8 mouse cellular contexts compared by ENCODE assay signal in genomic region chr14:120295355-120296220, GRCm38 (mm10). TPM values are rescaled to one million over a fixed set of nuclear protein-coding genes. Genes with fewer than 3 reads are reported as not detected.
DNase-seq lines count a peak whose midpoint lies in the region; ATAC-seq and TF ChIP-seq lines count a peak whose summit lies in the region.

No protein-coding gene starts in this region.

- intact Hi-C loops in heart, adult 2 months (cut with DNase I): loop anchor here (1.0 to 2.0 kb wide), 3 partner anchors 18 to 57 kb away; no protein-coding TSS in a partner anchor

- peak overlapping the region; percentile 43 for H3K4me2 ChIP-seq in kidney, embryonic 16.5 days (replicated peaks; ENCODE audit: low read depth, low read length)

- 42% methylated on average over 13 of the region's 13 CpGs for WGBS in heart, adult 2 months
- 74% methylated on average over 13 of the region's 13 CpGs for WGBS in kidney, embryonic 16.5 days

- in situ Hi-C loops in ES-E14 (cut with MboI; ENCODE audit: low sequenced_read_pairs in 2 of 2, unreplicated experiment in 2 of 2): no loop called here

- no peak for TF ChIP-seq POLR2A in heart, adult 2 months (IDR thresholded peaks at IDR 0.05; ENCODE audit: insufficient read depth, low read depth, low read length)

- no peaks in the 10 kb centered on the region for H3K27me3 ChIP-seq in heart, adult 2 months (ENCODE audit: control insufficient read depth, insufficient read depth, low read length)
- H3K27me3 ChIP-seq in kidney, embryonic 16.5 days (ENCODE audit: insufficient read depth, low read length): no peaks in the 10 kb centered on the region

- peak; percentile 82; the same call in 1 of the 2 replicates for TF ChIP-seq EP300 in heart, adult 2 months (IDR thresholded peaks at IDR 0.05; ENCODE audit: insufficient read depth, low read depth, low read length)

- ATAC-seq in kidney, embryonic 16.5 days (ENCODE audit: low FRiP score, low TSS enrichment): peak; percentile 18

- H3K4me3 ChIP-seq in heart, adult 2 months: peak overlapping the region; percentile 28
- H3K4me3 ChIP-seq in ES-E14 (ENCODE audit: insufficient read depth in 1 of 2, low read depth in 1 of 2, low read length in 2 of 2, poor library complexity in 1 of 2, severe bottlenecking in 1 of 2): no peak overlapping the region
- no peak overlapping the region for H3K4me3 ChIP-seq in kidney, embryonic 16.5 days (ENCODE audit: low read length)

- peaks cover 60% of the 10 kb centered on the region for H3K36me3 ChIP-seq in heart, adult 2 months (ENCODE audit: control insufficient read depth, insufficient read depth, low read length)
- H3K36me3 ChIP-seq in ES-E14 (ENCODE audit: control insufficient read depth, insufficient read depth, low read length, poor library complexity, severe bottlenecking): no peaks in the 10 kb centered on the region
- no peaks in the 10 kb centered on the region; the same call in 1 of the 2 replicates for H3K36me3 ChIP-seq in kidney, embryonic 16.5 days (ENCODE audit: insufficient read depth, low read length)

- peak overlapping the region; percentile 90 for H3K27ac ChIP-seq in heart, adult 2 months
- no peak overlapping the region for H3K27ac ChIP-seq in ES-E14 (ENCODE audit: insufficient read depth, low read depth, low read length, poor library complexity, severe bottlenecking)
- peak overlapping the region; percentile 93 for H3K27ac ChIP-seq in kidney, embryonic 16.5 days (ENCODE audit: low read length)

- H3K79me2 ChIP-seq in heart, adult 2 months (replicated peaks; ENCODE audit: control insufficient read depth, insufficient read depth, low read length): peaks cover 13% of the 10 kb centered on the region

- H3K9me3 ChIP-seq in ES-E14 (ENCODE audit: control insufficient read depth, insufficient read depth, low read depth, low read length): no peaks in the 10 kb centered on the region
- H3K9me3 ChIP-seq in kidney, embryonic 16.5 days (ENCODE audit: low read length): no peaks in the 10 kb centered on the region

- no peak for TF ChIP-seq CTCF in heart, adult 2 months (IDR thresholded peaks at IDR 0.05)

- H3K9ac ChIP-seq in heart, adult 2 months (ENCODE audit: low read depth, low read length): peak overlapping the region; percentile 7; the same call in 1 of the 2 replicates
- peak overlapping the region; percentile 26; the same call in 1 of the 2 replicates for H3K9ac ChIP-seq in ES-E14 (ENCODE audit: insufficient read depth, low read depth, low read length, poor library complexity, severe bottlenecking)
- H3K9ac ChIP-seq in kidney, embryonic 16.5 days (replicated peaks; ENCODE audit: low read length): peak overlapping the region; percentile 58; the same call in 1 of the 2 replicates

- peaks cover 52% of the 10 kb centered on the region for H3K4me1 ChIP-seq in heart, adult 2 months (ENCODE audit: control insufficient read depth, insufficient read depth, low read length)
- peaks cover 4 to 15% of the 10 kb centered on the region in 2 experiments for H3K4me1 ChIP-seq in ES-E14 (ENCODE audit: control insufficient read depth in 2 of 2, insufficient read depth in 2 of 2, low read length in 2 of 2, poor library complexity in 1 of 2)
- H3K4me1 ChIP-seq in kidney, embryonic 16.5 days (ENCODE audit: insufficient read depth, low read length): peaks cover 71% of the 10 kb centered on the region

- DNase-seq in heart, adult 2 months: peak; percentile 56 to 72
- DNase-seq in heart, postnatal 4 days: no peak
- DNase-seq in ES-E14 (ENCODE audit: low read depth, low spot score): no peak
- DNase-seq in cerebellum, postnatal 36 days: peak; percentile 59 to 69
- no peak for DNase-seq in embryo, embryonic 9.5 days (ENCODE audit: extremely low spot score)
- DNase-seq in frontal cortex, postnatal 36 days (ENCODE audit: low spot score in 2 of 2): no peak
- DNase-seq in urinary bladder, adult 2 months (ENCODE audit: low spot score): no peak

TF ChIP-seq in ES-E14, 5 proteins besides CTCF, POLR2A, EP300 and RAD21:
- TF ChIP-seq HCFC1 (IDR thresholded peaks at IDR 0.05; ENCODE audit: borderline replicate concordance, insufficient read depth, low read length): no peak
- no peak for TF ChIP-seq MAFK (IDR thresholded peaks at IDR 0.05; ENCODE audit: insufficient read depth, low read depth, low read length)
- no peak for TF ChIP-seq CHD2 (IDR thresholded peaks at IDR 0.05; ENCODE audit: low read depth, low read length)
- TF ChIP-seq ZC3H11A (IDR thresholded peaks at IDR 0.05; ENCODE audit: borderline replicate concordance, low read depth, low read length): no peak
- TF ChIP-seq ZNF384 (IDR thresholded peaks at IDR 0.05; ENCODE audit: low read depth, low read length): no peak

RNA-seq across cellular contexts. Expression of gene Mbnl2, which starts 20.1 kb away (rescaled TPM):
- 100 to 1,000 TPM; 221 to 258 TPM for total RNA-seq in heart, adult 2 months (2021)
- 91.1 and 133 TPM in 2 replicates for polyA plus RNA-seq in heart, adult 2 months (2012; rRNA removed)
- total RNA-seq in heart, postnatal 4 days (2021): 100 to 1,000 TPM; 193 TPM
- total RNA-seq in ES-E14 (2012; rRNA removed): 33.4 and 35.4 TPM in 2 replicates
- 103 and 106 TPM in 2 replicates for polyA plus RNA-seq in kidney, embryonic 16.5 days (2015; fragmentation: Nextera tagmentation; extraction: Ambion mirVana)
- 161 and 178 TPM in 2 replicates for polyA plus RNA-seq in urinary bladder, adult 2 months (2012; rRNA removed)

Comparison
In these comparisons a context has a peak if more than half of its experiments do, and no peak if none do; other contexts are left out.
1. DNase-seq: peak in heart, adult 2 months (2 of 2) and cerebellum, postnatal 36 days (2 of 2); none in heart, postnatal 4 days (single experiment), ES-E14 (single experiment), embryo, embryonic 9.5 days (single experiment), frontal cortex, postnatal 36 days (0 of 2) and urinary bladder, adult 2 months (single experiment).
2. H3K9ac ChIP-seq: peak in every context shown above with its lines; median percentile 58 in kidney, embryonic 16.5 days; 26 in ES-E14; 7 in heart, adult 2 months.